Mouse (Mus musculus): ENCODE data around the gene Sik2.
A peak's percentile ranks its signal among the peaks of the same experiment; 100 is the strongest.

Gene Sik2

DNA sequence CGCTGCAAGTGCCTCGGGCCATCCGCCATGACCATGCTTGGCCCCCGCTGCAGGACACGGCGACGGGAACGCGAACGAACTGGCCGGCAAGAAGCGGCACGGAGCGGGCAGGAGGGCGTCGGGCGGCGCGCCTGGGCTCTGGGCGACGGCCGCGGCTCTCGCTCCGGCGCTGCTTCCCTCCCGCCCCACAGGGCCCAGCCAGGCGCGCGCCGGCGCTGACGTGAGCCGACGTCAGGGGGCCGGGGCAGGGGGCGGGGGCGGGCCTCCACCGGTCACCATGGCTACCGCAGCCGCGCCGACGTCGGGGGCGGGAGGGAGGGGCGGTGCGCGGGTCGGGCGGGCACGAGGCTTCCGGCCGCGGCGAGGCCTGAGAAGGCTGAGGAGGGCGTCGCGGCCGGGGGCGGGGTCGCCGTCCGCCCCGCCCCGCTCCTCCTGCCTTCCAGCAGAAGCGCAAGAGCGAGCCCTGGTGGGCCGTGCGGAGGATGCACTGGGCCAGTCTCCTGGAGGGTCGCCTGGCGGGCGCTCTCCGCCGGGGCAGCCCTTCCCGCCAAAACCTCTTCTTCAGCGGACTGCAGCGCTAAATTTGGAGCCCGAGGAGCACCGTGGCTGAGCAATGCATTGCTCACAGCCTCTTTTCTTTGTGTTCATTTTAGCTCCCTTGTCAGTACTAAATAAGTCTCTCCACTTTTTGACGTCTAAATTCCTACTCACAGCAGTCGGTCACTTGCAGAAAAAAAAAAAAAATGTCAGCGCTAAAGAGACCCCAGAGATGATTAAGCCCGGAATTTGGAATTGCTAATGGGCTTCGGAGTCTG, at the start of gene Sik2:
TSS of gene Sik2 (minus strand) at position 233 of the 815 bp plus-strand sequence.
- DNase-seq (ENCODE audit: low spot score in 2 of 2), result peak; percentile 80 to 89

DNA sequence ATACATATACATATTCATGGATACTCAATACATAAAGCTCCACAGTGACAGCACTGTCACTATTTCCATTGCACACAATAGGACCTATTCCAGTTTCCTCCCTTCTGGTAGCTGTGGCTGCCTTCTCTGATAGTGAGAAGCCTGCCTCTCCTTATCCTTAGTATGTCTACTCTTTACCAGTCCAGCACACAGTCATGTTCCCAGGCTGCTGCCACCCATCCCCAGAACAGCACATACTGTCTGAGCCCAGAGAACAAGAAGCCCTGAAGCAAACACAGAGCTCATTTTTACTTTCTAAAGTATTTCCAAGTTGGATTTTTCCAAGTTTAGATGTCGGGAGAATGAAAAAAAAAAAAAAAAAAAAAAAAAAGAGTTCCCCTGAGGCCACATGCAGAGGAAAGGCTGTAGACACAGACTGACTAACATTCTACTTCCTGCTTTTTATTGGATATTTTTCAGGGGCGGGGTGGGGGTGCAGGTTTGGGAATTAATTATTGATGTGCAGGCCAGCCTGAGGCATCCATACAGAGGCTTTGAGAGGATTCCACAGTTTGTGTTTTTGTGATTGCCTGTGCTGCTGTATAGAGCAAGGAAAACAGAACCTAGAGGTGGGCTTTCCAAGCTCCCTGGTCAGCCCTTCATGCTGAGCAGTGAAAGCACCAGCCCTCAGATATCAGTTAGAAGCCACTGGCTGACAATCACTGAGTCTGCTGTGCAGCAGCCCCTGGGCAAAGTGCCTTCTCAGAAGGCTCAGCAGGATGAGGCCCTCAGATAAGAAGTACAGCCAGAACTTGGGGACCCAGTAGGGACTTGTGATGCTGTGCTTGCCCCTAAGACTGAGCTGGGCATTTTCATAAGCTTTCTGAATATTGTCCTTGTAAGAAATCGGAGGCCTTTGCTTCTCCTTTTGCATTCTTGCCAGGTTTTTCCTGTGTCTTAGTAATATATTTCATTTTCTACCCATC, 47.8 kb upstream of the Sik2 start:
- no peak for DNase-seq (ENCODE audit: low spot score in 2 of 2)

DNA sequence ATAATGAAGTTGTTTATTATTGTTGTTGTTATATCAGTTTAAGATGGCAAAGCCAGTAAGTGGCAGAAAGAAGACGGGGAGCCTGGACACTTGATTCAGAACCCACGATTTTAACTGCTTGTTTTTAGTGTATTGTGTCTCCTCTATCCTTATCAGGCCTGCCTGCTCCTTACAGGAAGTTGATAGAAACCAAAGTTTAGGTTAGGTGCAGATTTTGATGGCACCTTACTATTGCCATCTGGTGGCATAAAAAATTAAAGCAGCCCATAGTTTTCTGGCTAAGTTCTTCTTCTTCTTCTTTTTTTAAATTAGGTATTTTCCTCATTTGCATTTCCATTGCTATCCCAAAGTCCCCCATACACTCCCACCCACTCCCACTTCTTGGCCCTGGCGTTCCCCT, 43.3 kb upstream of the Sik2 start:
- DNase-seq (ENCODE audit: low spot score in 2 of 2), result no peak

DNA sequence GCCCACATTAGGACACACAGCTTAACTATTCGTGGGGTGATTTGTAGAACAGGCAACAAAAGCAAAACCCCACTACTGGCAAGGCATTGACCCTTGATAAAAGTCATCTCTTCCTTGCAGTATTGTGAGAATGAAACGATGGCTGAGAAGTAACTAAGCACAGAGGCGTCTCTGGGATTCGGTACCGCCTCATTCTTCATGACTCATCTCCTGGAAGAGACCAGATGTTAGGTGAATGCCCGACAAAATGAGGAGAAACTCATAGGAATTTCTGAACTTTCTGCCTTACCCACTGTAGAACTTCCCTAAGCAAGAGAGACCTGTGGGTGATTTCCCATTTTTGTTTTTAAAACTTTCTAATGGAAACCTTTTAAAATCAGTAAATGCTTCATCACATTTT, 33.3 kb upstream of the Sik2 start:
- no peak for DNase-seq (ENCODE audit: low spot score in 2 of 2)

DNA sequence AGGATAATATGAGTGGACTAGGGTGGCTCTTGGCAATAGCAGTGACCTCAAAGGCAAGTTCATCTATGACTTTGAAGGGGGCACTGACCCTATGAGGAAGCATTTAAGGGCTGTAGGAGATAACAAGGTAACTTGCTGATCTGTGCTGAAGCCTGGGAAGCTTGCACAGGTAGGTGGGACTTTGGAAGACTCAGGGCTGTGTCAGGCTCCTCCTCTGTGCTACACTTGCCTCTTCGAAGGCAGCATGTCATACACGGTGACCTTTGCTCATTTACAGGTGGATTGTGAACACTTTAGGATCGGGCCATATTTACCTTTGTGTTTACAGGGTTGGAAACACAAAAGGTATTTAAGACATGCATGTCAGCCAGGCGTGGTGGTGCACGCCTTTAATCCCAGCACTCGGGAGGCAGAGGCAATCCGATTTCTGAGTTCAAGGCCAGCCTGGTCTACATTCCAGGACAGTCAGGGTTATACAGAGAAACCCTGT, 32.7 kb upstream of the Sik2 start:
- no peak for DNase-seq (ENCODE audit: low spot score in 2 of 2)

DNA sequence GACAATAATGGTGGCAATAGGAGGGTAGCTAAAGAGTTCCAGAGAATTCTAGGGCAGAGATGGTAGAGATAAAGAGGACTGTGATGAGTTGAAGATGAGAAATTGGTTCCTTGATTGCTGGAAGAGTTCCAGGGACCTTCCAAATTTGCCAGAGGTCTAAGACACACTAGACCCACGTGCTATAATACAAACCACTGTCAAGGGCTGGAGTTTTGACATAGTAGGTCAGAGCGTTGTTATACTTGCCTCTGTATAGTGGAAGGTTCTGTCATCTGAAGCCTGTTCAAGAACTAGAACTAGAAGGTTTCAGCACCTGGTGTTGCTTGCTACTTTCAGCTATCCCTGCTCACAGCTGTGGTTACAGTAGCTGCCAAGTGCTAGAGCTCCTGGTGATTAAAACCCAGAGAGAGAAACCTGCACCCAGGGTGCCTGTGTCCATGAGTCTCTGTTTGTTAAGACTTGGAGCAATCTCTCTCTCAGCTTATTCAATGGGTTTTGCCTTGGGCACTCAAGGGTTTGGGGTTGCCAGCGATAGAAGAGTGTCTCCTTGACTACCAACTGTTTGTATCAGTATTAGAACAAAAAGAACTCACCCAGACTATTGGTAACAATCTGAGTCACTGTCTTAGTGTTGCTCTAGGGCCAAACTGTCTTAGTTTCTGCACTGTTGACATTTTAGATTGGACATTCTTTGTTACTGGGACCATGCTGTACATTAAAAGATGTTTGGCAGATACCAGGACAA, 24.1 kb upstream of the Sik2 start:
- DNase-seq (ENCODE audit: low spot score in 2 of 2), result no peak

DNA sequence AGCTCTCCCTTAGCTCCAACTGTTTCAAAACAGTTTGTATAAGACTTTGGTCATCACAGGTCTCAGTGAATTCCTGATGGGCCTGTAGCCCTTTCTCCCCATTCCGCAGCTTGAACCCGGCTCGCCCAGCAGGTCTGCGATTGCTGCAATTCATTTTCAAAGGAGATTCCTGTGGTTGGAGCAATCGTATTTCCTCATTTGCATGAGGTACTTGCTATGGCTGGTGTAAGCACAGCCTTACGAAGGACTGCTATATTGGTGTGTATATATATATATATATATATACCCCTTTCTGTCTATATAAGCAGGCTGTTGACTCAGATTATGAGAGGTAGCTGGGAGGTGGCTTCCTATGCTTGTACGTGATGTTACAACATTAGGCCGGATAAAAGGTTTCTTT, 23.4 kb upstream of the Sik2 start:
- no peak for DNase-seq (ENCODE audit: low spot score in 2 of 2)

DNA sequence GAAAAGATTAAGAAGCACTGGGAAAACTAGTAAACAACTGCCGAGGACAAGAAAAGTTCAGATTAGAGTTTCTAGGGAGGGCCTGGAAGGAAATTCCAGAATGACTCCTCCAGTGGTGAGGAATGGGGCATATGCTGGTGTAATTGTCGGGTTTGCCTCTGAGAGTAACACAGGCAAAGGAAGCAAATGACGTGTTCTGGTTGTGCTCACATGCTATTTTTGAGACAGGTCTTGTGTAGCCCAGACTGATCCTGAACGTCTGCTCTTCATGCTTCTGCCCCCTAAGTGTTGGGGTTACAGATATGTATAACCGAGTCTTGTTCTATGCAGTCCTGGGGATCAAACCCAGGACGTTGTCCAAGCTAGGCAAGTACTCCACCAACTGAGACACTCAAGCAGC, 22.7 kb upstream of the Sik2 start:
- DNase-seq (ENCODE audit: low spot score in 2 of 2), result no peak

DNA sequence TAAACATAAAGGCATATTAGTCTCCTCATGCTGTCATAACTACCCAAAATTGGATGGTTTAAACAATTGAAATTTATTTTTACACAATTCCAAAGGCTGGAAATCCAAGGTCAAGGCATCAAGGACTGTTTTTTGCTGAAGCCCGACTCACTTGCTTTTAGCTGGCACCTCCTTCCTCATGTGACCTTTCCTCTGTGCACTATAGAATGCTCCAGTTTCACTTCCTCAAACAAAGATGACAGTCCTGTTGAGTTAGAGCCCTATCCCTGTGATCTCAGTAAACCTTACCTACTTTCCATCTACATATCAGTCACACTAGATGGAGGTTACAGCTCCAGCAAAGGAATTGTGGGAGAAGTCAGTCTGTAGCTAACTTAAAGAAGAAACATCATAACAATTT, 21.3 kb upstream of the Sik2 start:
- DNase-seq (ENCODE audit: low spot score in 2 of 2), result no peak

DNA sequence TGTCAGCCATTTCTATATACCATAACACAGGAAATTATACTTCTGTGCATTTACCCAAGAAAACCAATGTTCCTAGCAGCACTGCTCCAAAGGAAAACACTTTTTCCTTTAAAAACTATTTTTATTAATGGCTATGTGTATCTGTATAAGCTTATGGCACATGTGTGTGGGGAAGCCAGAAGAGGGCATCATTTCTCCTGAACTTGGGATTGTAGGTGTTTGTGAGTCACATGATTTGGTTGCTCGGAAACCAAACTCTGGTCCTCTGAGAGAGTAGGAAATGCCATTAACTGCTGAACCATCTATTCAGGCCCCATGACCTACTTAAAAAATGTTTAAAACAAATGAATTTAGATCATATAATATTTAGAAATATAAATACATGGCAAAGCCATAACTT, 18.1 kb upstream of the Sik2 start:
- no peak for DNase-seq (ENCODE audit: low spot score in 2 of 2)

DNA sequence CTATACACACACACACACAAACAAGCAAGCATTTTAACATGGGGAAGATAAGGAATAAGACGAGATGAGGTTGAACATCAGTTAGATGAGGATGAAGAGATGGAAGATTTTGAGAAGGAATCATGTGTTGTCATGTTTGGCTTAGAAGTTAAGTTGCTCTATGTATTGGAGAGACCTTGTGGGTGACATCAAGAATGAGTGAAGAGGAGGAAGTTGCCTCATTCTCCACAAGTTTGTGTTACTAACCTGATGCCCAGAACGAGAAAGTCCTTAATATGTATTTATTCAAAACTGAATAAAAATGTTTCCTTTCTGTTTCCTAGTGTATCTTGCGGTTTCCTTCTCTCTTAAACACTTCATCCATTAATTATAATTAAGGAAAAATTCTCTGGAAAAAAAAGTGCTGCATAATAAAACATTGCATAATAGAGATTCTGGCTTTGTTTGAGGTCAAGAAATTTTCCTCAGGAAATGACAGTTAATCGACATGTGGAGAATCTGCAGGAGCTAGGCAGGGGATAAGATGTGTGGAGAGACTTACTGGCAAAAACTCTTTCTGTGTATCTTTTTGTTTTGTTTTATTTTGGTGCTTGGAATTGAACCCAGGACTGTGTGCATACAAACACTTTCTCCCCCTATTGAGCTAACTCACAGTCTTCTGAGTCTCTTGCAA, 12.4 kb upstream of the Sik2 start:
- no peak for DNase-seq (ENCODE audit: low spot score in 2 of 2)

DNA sequence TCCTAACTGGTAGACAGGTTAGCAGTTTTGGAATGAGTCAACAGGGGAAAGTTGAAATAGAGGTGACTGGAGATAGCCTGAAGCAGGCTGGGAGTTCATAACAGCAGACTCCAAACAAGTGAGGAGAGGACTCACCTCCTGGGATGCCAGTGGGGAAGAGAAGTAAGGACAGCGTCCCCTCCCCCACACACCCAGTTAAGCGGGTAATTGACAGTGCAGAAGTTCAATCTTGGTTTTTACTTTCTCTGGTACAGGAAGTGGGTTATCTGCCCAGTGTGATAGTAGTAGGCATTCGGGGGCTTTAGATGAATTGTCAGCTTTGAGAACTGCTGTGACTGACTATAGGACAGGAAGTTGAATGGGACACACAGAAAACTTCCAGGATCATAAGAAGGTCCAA, 11.5 kb upstream of the Sik2 start:
- no peak for DNase-seq (ENCODE audit: low spot score in 2 of 2)

DNA sequence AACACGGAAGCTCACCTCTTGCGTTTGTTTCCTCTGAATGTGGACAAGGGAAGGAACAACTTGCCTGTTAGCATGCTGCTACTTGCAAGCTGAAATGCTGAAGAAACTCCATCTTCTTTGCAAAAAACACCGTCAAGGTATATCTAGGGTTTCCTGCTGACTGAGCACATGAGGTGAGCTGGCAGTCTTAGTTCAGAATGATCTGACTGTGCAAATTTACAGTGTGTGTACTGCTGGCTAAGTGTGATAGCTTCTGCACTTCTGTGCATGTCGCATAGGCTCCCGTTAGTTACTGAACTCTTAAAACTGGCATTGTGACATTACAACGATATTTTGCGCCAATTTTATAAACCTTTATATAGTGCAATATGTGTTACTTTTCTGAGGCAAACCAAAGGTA, 10.8 kb upstream of the Sik2 start:
- DNase-seq (ENCODE audit: low spot score in 2 of 2), result no peak

DNA sequence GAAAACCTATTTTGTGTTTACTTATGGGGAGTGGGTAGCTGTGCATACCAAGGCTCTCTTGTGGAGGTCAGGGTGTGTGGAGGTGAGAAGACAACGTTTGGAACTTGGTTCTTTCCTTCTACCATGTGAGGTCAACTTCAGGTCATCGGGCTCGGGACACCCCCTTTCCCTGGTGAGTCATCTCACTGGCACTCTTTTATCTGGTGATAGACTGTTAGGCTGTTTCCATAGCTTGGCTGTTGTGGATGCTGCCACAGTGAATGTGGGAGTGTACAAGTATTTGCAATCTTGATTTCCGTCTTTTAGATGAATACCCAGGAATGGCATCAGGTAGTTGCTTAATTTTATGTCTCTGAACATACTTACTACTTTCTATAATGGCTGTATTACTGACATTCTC, 6.9 kb upstream of the Sik2 start:
- peak in 1 of 2 experiments; percentile 34 for DNase-seq (ENCODE audit: low spot score in 2 of 2)

DNA sequence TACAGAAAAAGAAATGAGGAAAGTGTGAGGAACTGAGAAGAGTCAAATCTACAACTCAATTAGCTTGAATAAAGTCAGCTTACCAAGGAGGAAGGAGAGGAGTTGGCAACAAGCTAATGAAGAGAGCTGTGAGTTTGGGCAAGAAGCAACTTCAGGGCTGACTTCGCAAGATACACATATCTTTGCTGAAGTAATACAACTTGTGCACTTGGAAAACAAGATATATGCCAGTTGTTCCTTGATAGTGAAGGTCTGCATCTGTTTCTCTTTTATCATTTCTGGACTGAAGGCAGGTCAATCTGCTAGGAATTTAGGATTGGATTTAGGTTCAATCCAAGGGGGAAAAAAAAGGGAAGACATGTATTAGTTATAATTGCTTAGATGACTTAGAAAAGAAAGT, 4.8 kb upstream of the Sik2 start:
- DNase-seq (ENCODE audit: low spot score in 2 of 2), result no peak

DNA sequence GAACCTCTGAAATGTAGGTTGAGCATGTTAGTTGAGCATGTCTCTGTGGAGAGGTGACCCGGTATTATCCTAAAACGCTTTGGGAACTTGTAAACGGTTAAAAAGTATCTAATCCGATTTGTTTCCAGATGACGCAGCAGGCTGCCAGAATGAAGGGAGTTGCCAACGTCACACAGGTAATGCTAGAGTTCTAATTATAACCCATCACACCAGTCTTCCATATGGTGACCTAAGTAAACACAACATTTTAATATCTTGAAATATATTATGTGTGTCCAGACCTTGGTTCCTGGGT, 730 bp upstream of the Sik2 start:
- no peak for DNase-seq (ENCODE audit: low spot score in 2 of 2)

DNA sequence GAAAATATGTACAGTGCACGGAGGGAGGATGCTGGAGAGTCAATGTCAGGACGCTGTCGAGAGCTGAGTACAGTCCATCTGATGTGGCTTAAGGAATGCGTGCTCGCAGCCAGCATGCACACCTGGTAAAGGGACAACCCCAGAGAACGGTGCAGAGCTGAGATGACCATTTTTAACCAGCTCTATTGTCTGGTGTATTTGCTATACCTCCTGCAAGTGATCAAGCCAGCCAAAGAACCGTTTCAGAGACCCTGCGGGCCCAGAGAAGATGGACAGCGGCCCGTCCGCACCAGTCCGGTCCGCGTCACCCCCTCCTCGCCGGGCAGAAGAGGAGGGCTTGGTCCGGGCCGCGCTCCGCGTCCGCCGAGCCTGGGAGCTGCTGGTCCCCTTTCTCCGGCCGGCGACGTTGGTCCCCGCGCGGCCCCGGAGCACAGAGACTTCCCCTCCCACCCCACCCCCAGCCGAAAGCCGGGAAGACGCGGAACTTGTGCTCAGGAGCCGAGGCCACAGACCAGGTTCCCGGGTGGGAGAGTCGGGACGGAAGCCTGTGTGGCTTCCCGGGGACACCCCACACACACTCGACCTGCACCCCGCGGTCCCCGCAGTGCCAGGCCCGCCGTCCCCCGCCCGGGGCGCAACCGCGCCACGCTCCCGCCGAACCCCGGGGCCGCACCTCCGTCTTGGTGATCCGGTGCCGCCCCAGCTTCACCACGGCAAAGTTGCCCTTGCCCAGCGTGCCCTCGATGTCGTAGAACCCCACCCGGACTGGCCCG, 619 bp downstream of the Sik2 start:
- DNase-seq (ENCODE audit: low spot score in 2 of 2), result peak in 1 of 2 experiments; percentile 18

DNA sequence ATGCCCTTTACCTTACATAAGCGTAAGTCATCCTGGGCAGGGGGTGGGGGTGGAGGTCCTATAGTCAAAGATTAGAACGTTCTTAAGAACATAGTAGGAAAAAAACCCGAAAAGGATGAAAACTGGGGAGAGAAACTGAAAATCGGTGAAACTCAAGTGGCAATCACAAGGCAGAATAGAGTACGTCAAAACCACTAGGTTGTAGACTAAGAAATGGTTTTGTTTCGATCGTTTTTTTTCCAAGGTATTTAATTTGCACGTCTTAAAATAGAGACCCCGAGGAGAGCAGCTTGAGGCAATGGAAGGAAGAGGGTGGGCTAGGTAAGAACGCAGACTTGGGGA, 1.2 kb downstream of the Sik2 start:
- DNase-seq (ENCODE audit: low spot score in 2 of 2), result no peak

DNA sequence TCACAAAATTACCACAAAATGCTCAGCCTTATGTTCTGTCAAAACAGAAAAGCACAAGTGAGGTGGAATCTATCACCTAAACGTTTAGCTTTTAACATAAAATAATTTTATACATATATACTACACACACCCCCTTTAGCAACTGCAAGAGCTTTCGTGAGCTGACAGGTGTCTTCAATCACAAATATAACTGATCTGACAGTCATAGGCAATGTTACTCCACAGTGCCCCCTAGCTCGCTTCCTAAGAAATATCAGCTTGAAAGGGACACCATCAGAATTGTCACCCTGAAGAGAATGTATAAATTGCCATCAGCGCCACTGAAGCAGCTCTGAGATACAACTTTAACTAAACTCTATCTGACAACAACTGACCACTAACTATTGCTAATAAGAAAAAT, 2.0 kb downstream of the Sik2 start:
- DNase-seq (ENCODE audit: low spot score in 2 of 2), result peak; percentile 45 to 51

DNA sequence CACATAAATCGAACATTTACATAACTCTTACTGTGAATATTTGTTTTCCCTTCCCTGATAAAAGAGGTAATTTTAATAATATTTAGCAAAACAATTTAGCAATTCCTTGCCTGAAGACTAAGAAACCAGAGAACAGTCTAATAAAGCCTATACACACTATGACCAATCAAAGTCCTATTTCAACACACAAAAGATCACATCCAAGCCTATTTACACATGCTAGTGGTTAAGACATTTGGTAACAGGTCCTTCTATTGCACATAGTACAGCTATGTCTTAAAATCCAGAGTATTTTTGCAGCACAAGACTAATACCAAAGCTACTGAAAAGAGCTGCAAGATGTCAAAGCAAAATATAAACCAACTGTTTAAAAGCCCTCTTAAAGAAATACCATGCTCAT, 4.8 kb downstream of the Sik2 start:
- no peak for DNase-seq (ENCODE audit: low spot score in 2 of 2)

DNA sequence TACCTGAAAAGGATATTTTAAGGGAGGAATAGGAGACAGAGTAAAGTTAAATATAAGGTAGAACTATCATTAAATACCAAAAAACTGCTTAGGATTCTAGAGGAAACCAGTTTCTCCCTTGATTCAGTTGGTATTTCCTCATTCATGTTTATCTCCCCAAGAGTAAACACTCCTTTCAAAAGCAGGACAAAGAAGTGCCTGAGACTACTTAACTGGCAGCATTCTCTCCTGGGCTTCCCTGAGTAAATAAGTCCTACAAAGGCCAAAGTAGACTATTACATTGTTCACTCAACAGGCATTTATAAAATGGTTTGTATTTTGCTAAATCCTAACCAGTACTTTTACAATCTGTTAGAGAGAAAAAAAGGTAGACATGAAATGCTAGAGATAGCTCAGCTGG, 22.2 kb downstream of the Sik2 start:
- DNase-seq (ENCODE audit: low spot score in 2 of 2), result no peak

Measured in urinary bladder, postnatal 36 days (tissue).